Mouse (Mus musculus): ENCODE measurements around the gene Mx1.

GRCm38 (mm10) chr16:97497682-97498081 is 35.0 kb upstream of the Mx1 start:
- TF ChIP-seq CTCF (IDR thresholded peaks at IDR 0.05; ENCODE audit: control insufficient read depth, insufficient read depth, insufficient replicate concordance, low read depth, low read length), result no peak
- no peak for TF ChIP-seq POLR2A (IDR thresholded peaks at IDR 0.05; ENCODE audit: control insufficient read depth, low read depth, low read length)

Measured in testis, adult 2 months (tissue).